Mouse (Mus musculus) heart, postnatal 0 days (tissue): Measurements from ENCODE around the gene Fxyd4. TPM values are rescaled to one million over a fixed set of nuclear protein-coding genes. Genes with fewer than 3 reads are reported as not detected.
A peak's percentile ranks its signal among the peaks of the same experiment; 100 is the strongest.

Source experiments
- ATAC-seq: fragments of 200-750 bp; cut with Nextera tagmentation; 2 replicates; pipeline ENCODE4 v1.8.0; 2017; ENCODE audit warnings: low read depth, moderate number of reproducible peaks, moderate library complexity; ENCODE audit not compliant: insufficient read depth
- DNase-seq: peaks from one replicate; pipeline ENCODE4 v3.0.0-alpha.2; 2016; ENCODE audit warnings: low spot score
- H3K27ac ChIP-seq: fragments of 300-500 bp; sonication (generic); 2 replicates; pipeline ENCODE4 v1.5.1; 2014; ENCODE audit warnings: low read depth, mild to moderate bottlenecking
- H3K27me3 ChIP-seq: fragments of 300-500 bp; sonication (generic); 2 replicates; pipeline ENCODE4 v1.6.1; 2014; ENCODE audit warnings: low read length, mixed read lengths; ENCODE audit not compliant: control insufficient read depth, insufficient read depth
- H3K36me3 ChIP-seq: fragments of 300-500 bp; sonication (generic); replicated peaks from 2 replicates; pipeline ENCODE4 v1.6.1; 2014; ENCODE audit warnings: low read length, mixed read lengths; ENCODE audit not compliant: control insufficient read depth, insufficient read depth
- H3K4me1 ChIP-seq: fragments of 300-500 bp; sonication (generic); 2 replicates; pipeline ENCODE4 v1.6.1; 2014; ENCODE audit warnings: antibody characterized with exemption; ENCODE audit not compliant: control insufficient read depth, insufficient read depth
- H3K4me2 ChIP-seq: fragments of 300-500 bp; sonication (generic); 2 replicates; pipeline ENCODE4 v1.6.1; 2014; ENCODE audit warnings: low read depth, mild to moderate bottlenecking, low read length, moderate library complexity
- H3K4me3 ChIP-seq: fragments of 300-500 bp; sonication (generic); 2 replicates; pipeline ENCODE4 v1.5.1; 2014; ENCODE audit warnings: low read depth, low read length
- H3K9ac ChIP-seq: fragments of 300-500 bp; sonication (generic); replicated peaks from 2 replicates; pipeline ENCODE4 v1.6.1; 2014; ENCODE audit warnings: low read depth, low read length, mixed read lengths
- H3K9me3 ChIP-seq: fragments of 300-500 bp; sonication (generic); replicated peaks from 2 replicates; pipeline ENCODE4 v1.6.1; 2016; ENCODE audit warnings: low read length; ENCODE audit not compliant: control insufficient read depth
- CTCF ChIP-seq: IDR thresholded peaks from 2 replicates; pipeline ENCODE4 v1.5.1; 2016; ENCODE audit warnings: antibody characterized with exemption, control low read depth, low read depth
- EP300 ChIP-seq: IDR thresholded peaks from 2 replicates; pipeline ENCODE4 v1.6.1; 2016; ENCODE audit warnings: antibody characterized with exemption, low read depth
- WGBS: fragments of 180-500 bp; shearing (Covaris S2); extraction: QIAGEN DNeasy Blood & Tissue Kit; methylation state at CpG from one replicate; pipeline ENCODE4 v1.1.7; 2014; 5-methylcytosine and 5-hydroxymethylcytosine counted together
- polyA plus RNA-seq: library from polyadenylated mRNA; unstranded; fragments of >200 nt; fragmentation: Nextera tagmentation; extraction: Ambion mirVana; gene quantifications from 2 replicates; pipeline ENCODE4 v1.2.1, GENCODE M21; 2015
- total RNA-seq: library from RNA; depleted of rRNA; stranded (reverse); fragments of >200 nt; gene quantifications from 2 replicates; pipeline ENCODE4 v1.2.3, GENCODE M21; 2014; ENCODE audit warnings: low replicate concordance

The Fxyd4 gene
- total and polyA plus RNA-seq, 2 experiments from 2014 or later: 0.55 TPM; not detected in 1

DNA sequence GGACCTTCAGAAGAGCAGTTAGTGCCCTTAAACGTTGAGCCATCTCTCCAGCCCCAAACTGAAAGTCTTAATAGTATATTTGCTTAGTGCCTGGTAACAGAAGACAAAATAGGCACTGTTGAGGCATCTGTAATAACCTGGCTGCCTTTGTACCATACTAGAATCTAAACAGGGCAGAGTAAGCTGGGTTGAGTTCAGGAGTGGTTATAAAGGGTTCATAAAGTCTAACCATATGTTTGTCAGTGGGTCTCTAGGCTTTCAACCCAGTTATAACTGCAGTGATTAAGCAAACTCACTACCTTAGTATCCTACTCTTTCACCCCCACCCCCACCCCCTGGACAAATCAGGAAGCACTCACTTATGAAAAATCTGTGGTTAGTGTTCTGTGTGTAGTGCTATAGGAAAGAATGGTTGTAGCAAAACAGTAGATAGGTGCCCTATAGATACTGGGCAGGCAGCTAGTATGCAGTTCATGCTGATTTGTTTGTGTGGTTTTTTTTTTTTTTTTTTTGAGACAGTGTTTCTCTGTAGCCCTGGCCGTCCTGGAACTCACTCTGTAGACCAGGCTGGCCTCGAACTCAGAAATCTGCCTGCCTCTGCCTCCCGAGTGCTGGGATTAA lies 10.5 kb downstream of the Fxyd4 start:
- peaks cover 33% of the 10 kb centered on the region for H3K36me3 ChIP-seq

DNA sequence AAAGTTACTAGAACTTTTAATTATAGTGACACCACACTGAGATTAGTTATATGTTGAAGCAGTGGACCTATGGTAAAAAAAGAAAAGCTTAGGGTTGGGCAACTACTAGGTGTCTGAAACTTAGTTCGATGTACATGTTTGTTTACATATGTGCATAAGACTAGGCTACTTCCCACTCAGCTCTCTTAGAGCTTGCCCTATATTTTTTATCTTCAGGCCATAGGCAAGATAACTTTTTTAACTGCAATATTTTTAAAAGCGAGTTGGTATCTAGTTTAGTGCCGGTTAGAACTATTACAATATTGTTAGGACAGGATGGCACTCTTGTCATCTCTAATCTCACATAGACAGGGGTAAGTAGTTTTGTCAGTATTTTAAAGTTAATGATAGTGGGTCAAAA lies 15.5 kb downstream of the Fxyd4 start:
- H3K27me3 ChIP-seq: no peaks in the 10 kb centered on the region
- no peak overlapping the region for H3K4me2 ChIP-seq
- H3K36me3 ChIP-seq: peaks cover 28% of the 10 kb centered on the region
- TF ChIP-seq EP300 (no peak), CTCF (no peak)
- 83% methylated on average over 3 of the region's 3 CpGs for WGBS
- ATAC-seq (no peak), DNase-seq (no peak)
- H3K9ac ChIP-seq: no peak overlapping the region
- H3K9me3 ChIP-seq: no peaks in the 10 kb centered on the region
- H3K4me3 ChIP-seq: no peak overlapping the region
- peaks cover 14% of the 10 kb centered on the region for H3K4me1 ChIP-seq
- no peak overlapping the region for H3K27ac ChIP-seq

More for the DNA sequence above, 10.5 kb downstream of the Fxyd4 start:
- TF ChIP-seq EP300: no peak
- no peak for TF ChIP-seq CTCF
- H3K4me3 ChIP-seq: no peak overlapping the region
- no peak overlapping the region for H3K9ac ChIP-seq
- DNase-seq: no peak
- H3K9me3 ChIP-seq: no peaks in the 10 kb centered on the region
- no peak overlapping the region for H3K4me2 ChIP-seq
- no peak for ATAC-seq
- H3K27ac ChIP-seq: no peak overlapping the region
- H3K4me1 ChIP-seq: no peaks in the 10 kb centered on the region
- 75% methylated on average over 4 of the region's 4 CpGs for WGBS
- no peaks in the 10 kb centered on the region for H3K27me3 ChIP-seq

DNA sequence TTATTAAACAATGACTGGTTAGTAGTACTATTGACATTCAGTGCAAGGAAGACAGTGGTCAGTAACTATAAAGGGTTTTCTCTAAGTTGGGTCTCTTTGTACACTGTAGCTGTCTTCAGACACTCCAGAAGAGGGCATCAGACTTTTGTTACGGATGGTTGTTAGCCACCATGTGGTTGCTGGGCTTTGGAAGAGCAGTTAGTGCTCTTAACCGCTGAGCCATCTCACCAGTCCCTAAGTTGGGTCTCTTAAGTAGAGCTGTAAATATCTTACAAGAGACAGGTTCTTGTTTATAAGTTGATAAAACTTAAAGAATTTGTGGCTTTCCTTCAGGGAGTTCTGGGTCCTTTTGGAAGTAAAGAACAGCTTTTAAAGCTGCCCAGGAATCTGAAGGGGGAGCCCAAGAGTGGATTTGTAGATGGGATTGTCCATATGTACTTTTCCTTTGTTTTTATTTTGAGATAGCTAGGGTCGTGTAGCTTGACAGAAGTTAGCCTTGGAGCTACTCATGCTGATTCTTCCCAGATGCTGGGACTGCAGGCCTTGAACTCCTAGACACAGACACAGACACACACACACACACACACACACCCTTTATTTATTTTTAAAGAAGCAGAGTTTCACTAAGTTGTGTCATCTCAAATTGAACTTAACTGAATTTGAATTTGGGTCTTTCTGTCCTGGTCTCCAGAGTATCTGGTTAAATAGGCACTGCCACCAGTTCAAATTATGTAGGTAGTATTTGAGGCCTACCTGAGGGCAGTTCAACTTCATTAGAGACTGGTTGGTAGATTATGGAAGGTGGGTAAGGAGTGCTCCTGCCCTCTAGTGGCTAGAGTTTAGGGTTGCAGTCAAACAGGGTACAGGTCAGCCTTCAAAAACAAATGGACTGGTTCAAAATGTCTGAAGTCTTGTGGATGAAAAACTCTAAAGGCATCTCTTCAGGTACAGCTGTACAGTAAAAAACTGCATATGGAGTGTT lies 16.5 kb downstream of the Fxyd4 start:
- no peak for TF ChIP-seq EP300
- peak; percentile 79 for TF ChIP-seq CTCF
- 50% methylated on average over 3 of the region's 3 CpGs for WGBS
- DNase-seq: peak; percentile 64
- Histone ChIP-seq H3K36me3 (peaks cover 22% of the 10 kb centered on the region), H3K27ac (no peak overlapping the region), H3K9me3 (no peaks in the 10 kb centered on the region), H3K9ac (no peak overlapping the region), H3K4me1 (peaks cover 18% of the 10 kb centered on the region), H3K4me2 (no peak overlapping the region), H3K4me3 (no peak overlapping the region), H3K27me3 (no peaks in the 10 kb centered on the region)
- no peak for ATAC-seq

DNA sequence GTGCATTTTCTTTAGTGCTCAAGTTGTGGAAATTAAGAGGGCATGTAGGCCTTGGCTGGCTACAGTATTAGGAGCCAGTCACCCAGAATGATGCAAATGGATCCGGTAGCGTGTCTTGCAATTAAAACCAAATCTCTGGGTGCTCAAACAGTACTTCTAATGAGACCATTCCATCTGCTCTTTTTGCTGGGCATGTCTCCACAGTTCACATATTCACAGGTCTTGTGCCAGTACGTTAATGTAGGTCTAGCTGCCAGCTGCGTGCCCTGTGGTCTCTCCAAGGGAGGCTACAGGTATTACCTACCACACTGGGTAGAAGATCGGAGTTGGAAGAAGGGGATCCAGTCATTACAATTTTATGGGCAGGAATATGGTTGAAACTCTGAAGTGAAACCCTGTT lies 19.4 kb downstream of the Fxyd4 start:
- H3K4me1 ChIP-seq: peaks cover 26% of the 10 kb centered on the region
- H3K4me2 ChIP-seq: peak overlapping the region; percentile 91
- H3K27ac ChIP-seq: peak overlapping the region; percentile 93
- H3K4me3 ChIP-seq: peak overlapping the region; percentile 75
- no peaks in the 10 kb centered on the region for H3K27me3 ChIP-seq
- peak overlapping the region; percentile 57 for H3K9ac ChIP-seq
- TF ChIP-seq CTCF: no peak
- TF ChIP-seq EP300: no peak
- no peak for ATAC-seq
- H3K9me3 ChIP-seq: no peaks in the 10 kb centered on the region
- DNase-seq: no peak
- peaks cover 14% of the 10 kb centered on the region for H3K36me3 ChIP-seq
- WGBS: 14% methylated on average over 5 of the region's 5 CpGs

DNA sequence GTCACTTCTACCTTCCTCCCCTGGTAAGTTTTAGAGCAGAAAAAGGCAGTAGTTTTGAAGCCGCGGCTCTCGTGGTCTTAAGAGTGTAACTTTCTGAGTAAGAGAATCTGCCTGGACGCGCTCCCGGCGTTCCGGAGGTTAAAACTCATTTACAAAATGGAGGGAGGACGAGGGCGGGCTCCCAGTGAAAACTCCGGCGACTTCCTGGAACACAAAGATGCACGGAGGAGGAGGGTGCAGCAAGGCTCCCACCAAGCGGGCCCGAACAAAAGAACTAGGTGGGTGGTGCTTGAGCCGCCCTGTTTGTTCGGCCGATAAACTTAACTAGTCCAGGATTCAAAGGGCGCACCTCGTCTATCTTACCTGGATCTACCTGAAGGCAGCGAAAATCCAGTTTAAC lies 19.9 kb downstream of the Fxyd4 start:
- peaks cover 26% of the 10 kb centered on the region for H3K4me1 ChIP-seq
- H3K9ac ChIP-seq: peak overlapping the region; percentile 57
- 1% methylated on average over 21 of the region's 21 CpGs for whole genome bisulfite sequencing
- DNase-seq (peak; percentile 65), ATAC-seq (peak; percentile 62)
- TF ChIP-seq CTCF (no peak), EP300 (no peak)
- H3K9me3 ChIP-seq: no peaks in the 10 kb centered on the region
- peak overlapping the region; percentile 93 for H3K27ac ChIP-seq
- peak overlapping the region; percentile 91 for H3K4me2 ChIP-seq
- peaks cover 14% of the 10 kb centered on the region for H3K36me3 ChIP-seq
- H3K4me3 ChIP-seq: peak overlapping the region; percentile 75
- no peaks in the 10 kb centered on the region for H3K27me3 ChIP-seq
